Mouse (Mus musculus) ES-Bruce4 (cell line): ENCODE results near the gene Gm26620. TPM values are rescaled to one million over a fixed set of nuclear protein-coding genes. Genes with fewer than 3 reads are reported as not detected.

Experiments
- H3K27ac ChIP-seq: 2 replicates; pipeline ENCODE4 v1.5.1; 2012; ENCODE audit warnings: low read length, inconsistent platforms; ENCODE audit not compliant: insufficient read depth
- H3K27me3 ChIP-seq: 2 replicates; pipeline ENCODE4 v1.6.1; 2012; ENCODE audit warnings: mild to moderate bottlenecking, low read length, inconsistent platforms; ENCODE audit not compliant: control insufficient read depth, poor library complexity, insufficient read depth, severe bottlenecking
- H3K36me3 ChIP-seq: 2 replicates; pipeline ENCODE4 v1.6.1; 2012; ENCODE audit warnings: inconsistent platforms, mild to moderate bottlenecking, low read length, moderate library complexity; ENCODE audit not compliant: control insufficient read depth, poor library complexity, insufficient read depth, severe bottlenecking
- H3K4me1 ChIP-seq: one replicate; pipeline ENCODE4 v1.8.1; 2011; ENCODE audit warnings: low read length; ENCODE audit not compliant: control insufficient read depth, insufficient read depth
- H3K4me3 ChIP-seq: 2 replicates; pipeline ENCODE4 v1.5.1; 2011; ENCODE audit warnings: low read depth, mild to moderate bottlenecking, low read length
- H3K9ac ChIP-seq: 2 replicates; pipeline ENCODE4 v1.6.1; 2012; ENCODE audit warnings: low read depth, mild to moderate bottlenecking, inconsistent platforms; ENCODE audit not compliant: poor library complexity, severe bottlenecking
- H3K9me3 ChIP-seq: replicated peaks from 2 replicates; pipeline ENCODE4 v1.6.1; 2012; ENCODE audit warnings: mild to moderate bottlenecking, low read length, inconsistent platforms; ENCODE audit not compliant: control insufficient read depth, poor library complexity, insufficient read depth, severe bottlenecking
- CTCF ChIP-seq: IDR thresholded peaks from one replicate; pipeline ENCODE4 v1.8.1; 2011; ENCODE audit warnings: low read depth, low read length
- EP300 ChIP-seq: IDR thresholded peaks from 2 replicates; pipeline ENCODE4 v1.6.1; 2011; ENCODE audit warnings: low read depth, low read length; ENCODE audit not compliant: insufficient read depth
- POLR2A ChIP-seq: IDR thresholded peaks from one replicate; pipeline ENCODE4 v1.8.1; 2011; ENCODE audit warnings: low read length; ENCODE audit not compliant: insufficient read depth
- polyA plus RNA-seq: library from polyadenylated mRNA; stranded (reverse); fragments of >200 nt; gene quantifications from 2 replicates; pipeline ENCODE4 v1.2.4, GENCODE M21; 2011; ENCODE audit warnings: low read depth; ENCODE audit not compliant: missing spikeins, insufficient read depth, insufficient read length

Gm26620 gene
- polyA plus RNA-seq, 1 experiment, result not detected

DNA sequence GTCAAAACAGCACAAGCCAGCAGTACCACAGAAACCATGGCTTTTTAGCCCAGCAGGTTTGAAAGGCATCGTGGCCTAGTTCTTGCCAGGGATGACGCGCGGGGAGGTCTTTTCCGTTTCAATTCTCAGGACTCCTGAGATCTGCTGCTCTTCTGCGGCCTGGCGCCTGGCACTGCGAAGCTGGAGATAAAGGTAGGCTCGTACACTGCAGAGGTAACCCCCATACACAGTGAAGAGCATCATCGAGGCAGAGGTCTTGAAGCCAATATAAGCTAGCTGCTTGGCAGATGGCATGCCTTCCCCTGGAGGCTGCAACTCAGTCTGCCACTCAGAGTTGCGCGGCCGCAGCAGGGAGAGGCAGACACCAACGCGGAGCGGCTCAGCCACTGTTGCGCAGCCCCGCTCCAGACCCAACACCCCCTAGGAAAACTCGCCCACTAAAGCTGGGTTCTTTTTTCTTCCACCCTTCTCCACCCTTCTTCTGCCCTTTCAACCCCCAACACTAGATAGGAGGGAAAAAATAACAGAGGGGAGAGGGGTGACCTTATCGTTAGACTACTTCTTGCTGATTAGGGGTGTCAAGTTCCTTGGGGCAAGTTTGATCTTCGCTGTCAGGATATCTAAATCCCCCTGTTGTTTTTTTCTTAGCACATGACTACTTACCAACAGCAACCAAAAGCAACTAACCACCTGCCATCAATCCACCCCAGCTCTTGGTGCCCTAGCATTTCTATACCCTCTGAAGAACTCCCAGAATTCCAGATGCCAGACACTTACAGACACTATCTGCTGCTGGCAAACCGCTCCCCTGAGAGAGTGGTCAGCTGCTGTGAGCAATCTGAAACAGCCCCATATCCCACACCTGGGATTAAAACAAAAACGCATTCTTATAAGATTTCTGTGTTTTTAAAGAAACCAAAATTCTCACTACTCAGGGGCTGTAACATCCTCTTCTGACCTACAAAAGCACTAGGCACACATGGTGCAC, 33.9 kb upstream of the Gm26620 start:
- H3K4me3 ChIP-seq, result 0 out of 2 replicates have a peak overlapping the region, but pooled peaks have one; percentile 27
- no peaks in the 10 kb centered on the region for H3K27me3 ChIP-seq
- no peaks in the 10 kb centered on the region for H3K4me1 ChIP-seq
- H3K9ac ChIP-seq, result no peak overlapping the region
- no peak for TF ChIP-seq CTCF
- no peak for TF ChIP-seq POLR2A
- TF ChIP-seq EP300, result no peak
- H3K9me3 ChIP-seq, result no peaks in the 10 kb centered on the region
- peaks cover 2% of the 10 kb centered on the region; the same call in 1 of the 2 replicates for H3K36me3 ChIP-seq
- no peak overlapping the region for H3K27ac ChIP-seq

- Histone ChIP-seq H3K27ac (no peak overlapping the region), H3K36me3 (peaks cover 2% of the 10 kb centered on the region; the same call in 1 of the 2 replicates), H3K4me3 (no peak overlapping the region), H3K9me3 (no peaks in the 10 kb centered on the region), H3K4me1 (no peaks in the 10 kb centered on the region), H3K27me3 (no peaks in the 10 kb centered on the region), H3K9ac (no peak overlapping the region)
- TF ChIP-seq EP300, result no peak
- TF ChIP-seq CTCF, result no peak
- TF ChIP-seq POLR2A, result no peak
These were observed 31.3 kb upstream of the Gm26620 start for GRCm38 (mm10) chr1:170853604-170854003.

- no peaks in the 10 kb centered on the region for H3K9me3 ChIP-seq
- H3K27me3 ChIP-seq, result no peaks in the 10 kb centered on the region
- H3K9ac ChIP-seq, result no peak overlapping the region
- peaks cover 2% of the 10 kb centered on the region; the same call in 1 of the 2 replicates for H3K36me3 ChIP-seq
- H3K4me3 ChIP-seq, result no peak overlapping the region
- TF ChIP-seq EP300, result no peak
- no peak for TF ChIP-seq CTCF
- TF ChIP-seq POLR2A, result no peak
- H3K27ac ChIP-seq, result no peak overlapping the region
- no peaks in the 10 kb centered on the region for H3K4me1 ChIP-seq
These were observed 29.7 kb upstream of the Gm26620 start for GRCm38 (mm10) chr1:170855056-170855760.

DNA sequence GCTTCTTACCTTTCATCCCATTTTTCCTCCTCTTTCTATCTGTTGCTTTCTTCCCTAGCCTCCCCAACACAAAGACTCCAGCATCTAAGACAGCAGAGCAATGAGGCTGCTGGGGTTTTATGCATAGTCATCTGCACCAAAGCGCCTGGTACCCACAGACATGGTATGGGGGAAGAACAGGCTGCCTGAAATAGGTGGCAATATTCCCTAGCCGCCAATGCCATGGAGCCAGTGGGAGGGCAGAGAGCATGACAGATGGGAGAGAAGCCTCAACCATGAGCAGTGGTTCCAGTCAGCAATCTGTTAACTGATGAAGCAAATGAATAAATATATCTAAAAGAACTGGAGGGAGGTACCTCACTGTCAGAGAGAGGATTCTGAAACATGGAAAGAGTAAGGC, 27.5 kb upstream of the Gm26620 start:
- H3K9ac ChIP-seq, result no peak overlapping the region
- TF ChIP-seq CTCF, result no peak
- no peak for TF ChIP-seq EP300
- TF ChIP-seq POLR2A, result no peak
- H3K4me1 ChIP-seq, result no peaks in the 10 kb centered on the region
- H3K36me3 ChIP-seq, result peaks cover 2% of the 10 kb centered on the region; the same call in 1 of the 2 replicates
- no peaks in the 10 kb centered on the region for H3K27me3 ChIP-seq
- H3K27ac ChIP-seq, result no peak overlapping the region
- no peak overlapping the region for H3K4me3 ChIP-seq
- no peaks in the 10 kb centered on the region for H3K9me3 ChIP-seq

DNA sequence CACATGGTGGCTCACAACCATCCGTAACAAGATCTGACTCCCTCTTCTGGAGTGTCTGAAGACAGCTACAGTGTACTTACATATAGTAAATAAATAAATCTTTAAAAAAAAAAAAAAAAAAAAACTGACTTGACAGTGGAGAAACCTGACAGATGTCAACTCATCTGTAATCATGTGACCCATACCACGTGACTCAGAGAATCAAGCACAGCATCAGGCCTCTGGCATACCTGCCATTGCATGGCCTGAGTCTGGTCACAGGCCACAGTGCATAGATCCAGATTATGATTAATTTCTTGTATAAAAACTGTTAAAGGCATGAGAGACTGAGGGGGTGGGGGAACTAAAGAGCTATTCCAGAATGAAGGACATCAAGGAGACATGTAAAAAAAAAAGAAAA, 26.0 kb upstream of the Gm26620 start:
- Histone ChIP-seq H3K36me3 (peaks cover 2% of the 10 kb centered on the region; the same call in 1 of the 2 replicates), H3K9ac (no peak overlapping the region), H3K27me3 (no peaks in the 10 kb centered on the region), H3K4me3 (no peak overlapping the region), H3K9me3 (no peaks in the 10 kb centered on the region), H3K4me1 (no peaks in the 10 kb centered on the region), H3K27ac (no peak overlapping the region)
- no peak for TF ChIP-seq POLR2A
